26 mouse cellular contexts compared by ENCODE assay signal in the genomic region with DNA sequence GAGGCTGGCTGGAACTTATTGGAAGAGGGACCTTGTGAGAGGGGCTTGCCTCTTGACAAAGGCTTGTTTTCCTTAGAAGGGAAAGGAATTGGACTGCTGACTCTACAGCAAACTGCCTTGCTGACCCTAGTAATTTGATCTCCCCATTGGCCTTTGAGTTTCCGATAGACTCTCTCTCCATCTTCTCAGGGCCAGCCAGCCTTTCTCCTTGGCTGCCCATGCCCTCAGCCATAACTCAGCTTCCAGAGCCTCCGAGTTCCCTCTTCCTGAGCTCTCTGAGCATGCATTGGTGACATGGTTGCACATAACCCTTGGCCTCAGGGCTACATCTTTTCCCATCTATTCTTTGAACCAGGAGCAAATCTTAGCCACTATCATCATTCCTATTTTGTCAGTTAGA.
"Had no signal": no experiment of that assay in that cellular context is flagged by ENCODE, and none has a peak within 500 bp of the region (broad histone marks: within the 10 kb centered on the region; RNA-seq: fewer than 3 reads in every experiment).

No protein-coding gene starts in this region.

- H3K9ac ChIP-seq: heart, embryonic 12.5 days; hindbrain, embryonic 12.5 days; hindbrain, embryonic 14.5 days; intestine, embryonic 15.5 days; limb, embryonic 12.5 days; liver, embryonic 13.5 days; liver, embryonic 15.5 days; liver, postnatal 0 days had no signal

- H3K27ac ChIP-seq: gastrocnemius, adult 2 months; heart, embryonic 10.5 days; hindbrain, embryonic 10.5 days; hindbrain, embryonic 12.5 days; hindbrain, embryonic 14.5 days; intestine, embryonic 15.5 days; layer of hippocampus, adult 2 months; left cerebral cortex, adult 2 months; limb, embryonic 10.5 days; limb, embryonic 12.5 days; liver, embryonic 13.5 days; liver, embryonic 15.5 days had no signal

- DNase-seq: gastrocnemius, adult 2 months; gastrocnemius, postnatal 10 days; gastrocnemius, postnatal 25 days; heart, adult 18-20 months; heart, postnatal 10 days; heart, postnatal 4 days; kidney, adult 9 months; kidney, postnatal 25 days; liver; liver, embryonic 13.5 days; liver, postnatal 0 days had no signal

- H3K4me2 ChIP-seq: heart, embryonic 12.5 days; hindbrain, embryonic 12.5 days; hindbrain, embryonic 14.5 days; intestine, embryonic 15.5 days; limb, embryonic 12.5 days; liver, embryonic 11.5 days; liver, embryonic 13.5 days; liver, embryonic 15.5 days had no signal

- ATAC-seq: hindbrain, embryonic 16.5 days; inflammation-experienced regulatory T-cells, adult 6 months; intestine, embryonic 15.5 days; intestine, postnatal 0 days; liver, postnatal 0 days had no signal

- H3K36me3 ChIP-seq: heart, embryonic 10.5 days; heart, embryonic 12.5 days; hindbrain, embryonic 10.5 days; hindbrain, embryonic 12.5 days; intestine, embryonic 15.5 days; limb, embryonic 10.5 days; limb, embryonic 12.5 days; liver, embryonic 13.5 days; liver, embryonic 15.5 days had no signal

- H3K4me1 ChIP-seq: heart, embryonic 10.5 days; heart, embryonic 12.5 days; hindbrain, embryonic 10.5 days; hindbrain, embryonic 12.5 days; intestine, embryonic 15.5 days; limb, embryonic 12.5 days; liver, embryonic 13.5 days; liver, embryonic 15.5 days had no signal

- H3K9me3 ChIP-seq: heart, embryonic 10.5 days; hindbrain, embryonic 10.5 days; hindbrain, embryonic 12.5 days; intestine, embryonic 15.5 days; limb, embryonic 10.5 days; limb, embryonic 12.5 days; liver, embryonic 13.5 days; liver, embryonic 15.5 days had no signal

- H3K4me3 ChIP-seq: gastrocnemius, adult 2 months; heart, embryonic 10.5 days; heart, embryonic 12.5 days; hindbrain, embryonic 10.5 days; hindbrain, embryonic 12.5 days; intestine, embryonic 15.5 days; layer of hippocampus, adult 2 months; left cerebral cortex, adult 2 months; limb, embryonic 10.5 days; limb, embryonic 12.5 days; liver, embryonic 13.5 days; liver, embryonic 15.5 days had no signal

- H3K27me3 ChIP-seq: heart, embryonic 12.5 days; hindbrain, embryonic 12.5 days; intestine, embryonic 15.5 days; limb, embryonic 12.5 days; liver, embryonic 13.5 days; liver, embryonic 15.5 days had no signal
